Mouse (Mus musculus): Measurements from ENCODE around the gene Fbxo28. TPM values are rescaled to one million over a fixed set of nuclear protein-coding genes. Genes with fewer than 3 reads are reported as not detected.

Gene Fbxo28
- polyA plus RNA-seq, 1 experiment, result 8.0 TPM

- no peaks in the 10 kb centered on the region for H3K27me3 ChIP-seq (ENCODE audit: control insufficient read depth, insufficient read depth, low read length)
- 68% methylated on average over 11 of the region's 11 CpGs for WGBS
- H3K4me3 ChIP-seq (ENCODE audit: low read depth, low read length), result no peak overlapping the region
- H3K27ac ChIP-seq (ENCODE audit: insufficient read depth, low read depth, low read length), result no peak overlapping the region
- no peaks in the 10 kb centered on the region for H3K36me3 ChIP-seq (ENCODE audit: control insufficient read depth, insufficient read depth, low read length)
- TF ChIP-seq CTCF (IDR thresholded peaks at IDR 0.05; ENCODE audit: extremely low read depth, insufficient read length, insufficient replicate concordance, low read depth, low read length) (no peak), POLR2A (IDR thresholded peaks at IDR 0.05; ENCODE audit: low read depth, low read length) (no peak)
- H3K4me1 ChIP-seq (ENCODE audit: control insufficient read depth, insufficient read depth, insufficient read length, low read length), result peaks cover 13% of the 10 kb centered on the region; the same call in 1 of the 2 replicates
These were observed 75.4 kb downstream of the Fbxo28 start for GRCm38 (mm10) chr1:182266028-182266525.

Other genes starting within 250 kb of the Fbxo28 start
- 14.6 and 23.5 TPM in 2 replicates for gene Srp9, start 216.9 kb downstream of the Fbxo28 start, polyA plus RNA-seq (2012; rRNA removed)
- gene Vmn1r1, start 177.1 kb downstream of the Fbxo28 start, polyA plus RNA-seq (2012; rRNA removed), result not detected in 2 replicates
- 8.5 and 14.1 TPM in 2 replicates for gene Degs1, start 58.8 kb downstream of the Fbxo28 start, polyA plus RNA-seq (2012; rRNA removed)
- gene Trp53bp2, start 67.5 kb upstream of the Fbxo28 start, polyA plus RNA-seq (2012; rRNA removed), result 12.4 and 22.4 TPM in 2 replicates
- 6.6 and 6.7 TPM in 2 replicates for gene Capn2, start 176.0 kb upstream of the Fbxo28 start, polyA plus RNA-seq (2012; rRNA removed)
- gene Capn8, start 223.4 kb upstream of the Fbxo28 start, polyA plus RNA-seq (2012; rRNA removed), result 2.4 and 4.7 TPM in 2 replicates

Measured in small intestine, adult 2 months (tissue).